Mouse (Mus musculus) lung, adult 2 months (tissue): Measurements from ENCODE around the gene Rps6kb2.

Source experiments
- CTCF ChIP-seq: fragments of 200-500 bp; IDR thresholded peaks from 2 replicates; pipeline ENCODE4 v1.5.1; 2011; ENCODE audit warnings: mild to moderate bottlenecking, low read length, control low read depth; ENCODE audit not compliant: insufficient read depth
- POLR2A ChIP-seq: fragments of 200-500 bp; IDR thresholded peaks from 2 replicates; pipeline ENCODE4 v1.6.1; 2011; ENCODE audit warnings: low read depth, mild to moderate bottlenecking, control low read depth, low read length, borderline replicate concordance; ENCODE audit errors: extremely low read depth

- TF ChIP-seq POLR2A: no peak
- TF ChIP-seq CTCF: no peak
Measured at GRCm38 (mm10) chr19:4180411-4180810, 17.3 kb upstream of the Rps6kb2 start.
